Mouse (Mus musculus): ENCODE measurements around the gene Sipa1l1.

Sipa1l1 gene

GRCm38 (mm10) chr12:82247371-82248258 is 78.5 kb downstream of the Sipa1l1 start:
- DNase-seq (ENCODE audit: low spot score in 2 of 2) = no peak

- DNase-seq (ENCODE audit: low spot score in 2 of 2) = no peak
Observed at GRCm38 (mm10) chr12:82248501-82248900, 79.4 kb downstream of the Sipa1l1 start.

- no peak for DNase-seq (ENCODE audit: low spot score in 2 of 2)
Observed at GRCm38 (mm10) chr12:82251328-82251727, 82.2 kb downstream of the Sipa1l1 start.

- peak; percentile 34 to 44 for DNase-seq (ENCODE audit: low spot score in 2 of 2)
Observed at GRCm38 (mm10) chr12:82254076-82254475, 85.0 kb downstream of the Sipa1l1 start.

GRCm38 (mm10) chr12:82256012-82256411 is 86.9 kb downstream of the Sipa1l1 start:
- no peak for DNase-seq (ENCODE audit: low spot score in 2 of 2)

- DNase-seq (ENCODE audit: low spot score in 2 of 2) = no peak
Observed at GRCm38 (mm10) chr12:82256921-82257500, 87.9 kb downstream of the Sipa1l1 start.

GRCm38 (mm10) chr12:82257994-82258785 is 89.1 kb downstream of the Sipa1l1 start:
- no peak for DNase-seq (ENCODE audit: low spot score in 2 of 2)

GRCm38 (mm10) chr12:82263443-82263842 is 94.3 kb downstream of the Sipa1l1 start:
- DNase-seq (ENCODE audit: low spot score in 2 of 2) = no peak

- no peak for DNase-seq (ENCODE audit: low spot score in 2 of 2)
Observed at GRCm38 (mm10) chr12:82264083-82264851, 95.1 kb downstream of the Sipa1l1 start.

GRCm38 (mm10) chr12:82265335-82266274 is 96.5 kb downstream of the Sipa1l1 start:
- DNase-seq (ENCODE audit: low spot score in 2 of 2) = no peak

GRCm38 (mm10) chr12:82271447-82271846 is 102.3 kb downstream of the Sipa1l1 start:
- no peak for DNase-seq (ENCODE audit: low spot score in 2 of 2)

- DNase-seq (ENCODE audit: low spot score in 2 of 2) = no peak
Observed at GRCm38 (mm10) chr12:82273503-82273902, 104.4 kb downstream of the Sipa1l1 start.

GRCm38 (mm10) chr12:82274576-82274975 is 105.5 kb downstream of the Sipa1l1 start:
- DNase-seq (ENCODE audit: low spot score in 2 of 2) = no peak

- no peak for DNase-seq (ENCODE audit: low spot score in 2 of 2)
Observed at GRCm38 (mm10) chr12:82275767-82276166, 106.6 kb downstream of the Sipa1l1 start.

- DNase-seq (ENCODE audit: low spot score in 2 of 2) = no peak
Observed at GRCm38 (mm10) chr12:82276591-82276990, 107.5 kb downstream of the Sipa1l1 start.

GRCm38 (mm10) chr12:82284617-82285016 is 115.5 kb downstream of the Sipa1l1 start:
- DNase-seq (ENCODE audit: low spot score in 2 of 2) = no peak

GRCm38 (mm10) chr12:82285018-82285417 is 115.9 kb downstream of the Sipa1l1 start:
- no peak for DNase-seq (ENCODE audit: low spot score in 2 of 2)

GRCm38 (mm10) chr12:82286068-82286467 is 116.9 kb downstream of the Sipa1l1 start:
- DNase-seq (ENCODE audit: low spot score in 2 of 2) = no peak

GRCm38 (mm10) chr12:82286804-82287203 is 117.7 kb downstream of the Sipa1l1 start:
- no peak for DNase-seq (ENCODE audit: low spot score in 2 of 2)

GRCm38 (mm10) chr12:82293545-82294247 is 124.6 kb downstream of the Sipa1l1 start:
- DNase-seq (ENCODE audit: low spot score in 2 of 2) = no peak
